Mouse (Mus musculus): Measurements from ENCODE around the gene Zbtb32.

DNA sequence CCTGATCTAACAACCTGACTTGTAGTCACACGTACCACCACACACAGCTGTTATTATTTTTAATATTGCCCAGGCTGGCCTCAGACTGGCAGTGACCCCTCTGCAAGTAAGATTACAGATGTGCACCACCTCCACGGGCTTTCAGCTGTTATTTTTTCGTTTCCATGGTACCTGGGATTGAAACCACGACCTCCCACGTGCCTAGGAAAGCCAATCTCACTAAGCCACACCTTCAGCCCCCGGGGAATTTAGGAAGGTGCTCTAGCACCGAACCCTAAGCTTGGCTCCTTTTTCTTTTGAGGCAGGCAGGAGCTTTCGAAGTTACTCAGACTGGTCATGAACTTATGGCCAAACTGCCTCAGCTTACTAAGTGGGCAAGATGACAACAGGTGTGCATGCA, 5.7 kb upstream of the Zbtb32 start:
- no peak for TF ChIP-seq CTCF (IDR thresholded peaks at IDR 0.05; ENCODE audit: low read depth, low read length)
- TF ChIP-seq POLR2A (IDR thresholded peaks at IDR 0.05; ENCODE audit: borderline replicate concordance, low read depth, low read length), result no peak

Measured in bone marrow macrophage, adult 2 months (primary cell).